Mouse (Mus musculus): ENCODE measurements around the gene Selenos.
A peak's percentile ranks its signal among the peaks of the same experiment; 100 is the strongest.
"Not testable (repeated sequence)": the region's sequence is repeated elsewhere in the genome, so short reads cannot be mapped to it uniquely, and the experiment has no call there.

Selenos gene

GRCm38 (mm10) chr7:66079364-66080230 is at the start of gene Selenos:
Gene Selenos (plus strand): TSS chr7:66079649.
- peak; percentile 98 for DNase-seq (ENCODE audit: low read depth, low spot score)

GRCm38 (mm10) chr7:66036809-66037208 is 42.6 kb upstream of the Selenos start:
- no peak for DNase-seq (ENCODE audit: low read depth, low spot score)

GRCm38 (mm10) chr7:66038261-66038660 is 41.2 kb upstream of the Selenos start:
- no peak for DNase-seq (ENCODE audit: low read depth, low spot score)

- no peak for DNase-seq (ENCODE audit: low read depth, low spot score)
Measured at GRCm38 (mm10) chr7:66038730-66039129, 40.7 kb upstream of the Selenos start.

- no peak for DNase-seq (ENCODE audit: low read depth, low spot score)
Measured at GRCm38 (mm10) chr7:66040026-66040814, 39.2 kb upstream of the Selenos start.

- DNase-seq (ENCODE audit: low read depth, low spot score), result no peak
Measured at GRCm38 (mm10) chr7:66043552-66044459, 35.6 kb upstream of the Selenos start, which contains the start of gene Gm45213. Gene Gm45213 (plus strand): TSS chr7:66043602.

- no peak for DNase-seq (ENCODE audit: low read depth, low spot score)
Measured at GRCm38 (mm10) chr7:66044617-66045016, 34.8 kb upstream of the Selenos start.

- no peak for DNase-seq (ENCODE audit: low read depth, low spot score)
Measured at GRCm38 (mm10) chr7:66046921-66047918, 32.2 kb upstream of the Selenos start.

- no peak for DNase-seq (ENCODE audit: low read depth, low spot score)
Measured at GRCm38 (mm10) chr7:66047975-66048374, 31.5 kb upstream of the Selenos start.

GRCm38 (mm10) chr7:66048446-66049230 is 30.8 kb upstream of the Selenos start:
- DNase-seq (ENCODE audit: low read depth, low spot score), result no peak

GRCm38 (mm10) chr7:66053946-66054483 is 25.4 kb upstream of the Selenos start:
- DNase-seq (ENCODE audit: low read depth, low spot score), result no peak

- not testable (repeated sequence) for DNase-seq (ENCODE audit: low read depth, low spot score)
Measured at GRCm38 (mm10) chr7:66055356-66055755, 24.1 kb upstream of the Selenos start.

GRCm38 (mm10) chr7:66058703-66059102 is 20.7 kb upstream of the Selenos start, which contains the start of gene Snrpa1:
Gene Snrpa1 (plus strand): TSS chr7:66059003.
- DNase-seq (ENCODE audit: low read depth, low spot score), result no peak

GRCm38 (mm10) chr7:66060066-66060956 is 19.1 kb upstream of the Selenos start:
- peak; percentile 83 for DNase-seq (ENCODE audit: low read depth, low spot score)

- DNase-seq (ENCODE audit: low read depth, low spot score), result no peak
Measured at GRCm38 (mm10) chr7:66061057-66061456, 18.4 kb upstream of the Selenos start.

GRCm38 (mm10) chr7:66076411-66076810 is 3.0 kb upstream of the Selenos start:
- no peak for DNase-seq (ENCODE audit: low read depth, low spot score)

- DNase-seq (ENCODE audit: low read depth, low spot score), result no peak
Measured at GRCm38 (mm10) chr7:66080231-66080613, 773 bp downstream of the Selenos start.

GRCm38 (mm10) chr7:66083757-66084156 is 4.3 kb downstream of the Selenos start:
- no peak for DNase-seq (ENCODE audit: low read depth, low spot score)
